Mouse (Mus musculus) thymus, adult 2 months (tissue): ENCODE results near the gene Kcnj8.

Source experiments
- CTCF ChIP-seq: fragments of 200-500 bp; IDR thresholded peaks from 2 replicates; pipeline ENCODE4 v1.5.1; 2012; ENCODE audit warnings: mild to moderate bottlenecking, control low read depth, low read length, moderate library complexity, borderline replicate concordance; ENCODE audit not compliant: control insufficient read depth, poor library complexity, insufficient read depth; ENCODE audit errors: extremely low read depth
- POLR2A ChIP-seq: fragments of 200-500 bp; IDR thresholded peaks from 2 replicates; pipeline ENCODE4 v1.6.1; 2012; ENCODE audit warnings: mild to moderate bottlenecking, low read length, control low read depth, moderate library complexity; ENCODE audit not compliant: control insufficient read depth, poor library complexity, insufficient read depth; ENCODE audit errors: extremely low read depth

- TF ChIP-seq CTCF (no peak), POLR2A (no peak)
Measured at GRCm38 (mm10) chr6:142612366-142612765, 41.0 kb upstream of the Kcnj8 start.
